Mouse (Mus musculus): ENCODE results near the gene Vps37b.

DNA sequence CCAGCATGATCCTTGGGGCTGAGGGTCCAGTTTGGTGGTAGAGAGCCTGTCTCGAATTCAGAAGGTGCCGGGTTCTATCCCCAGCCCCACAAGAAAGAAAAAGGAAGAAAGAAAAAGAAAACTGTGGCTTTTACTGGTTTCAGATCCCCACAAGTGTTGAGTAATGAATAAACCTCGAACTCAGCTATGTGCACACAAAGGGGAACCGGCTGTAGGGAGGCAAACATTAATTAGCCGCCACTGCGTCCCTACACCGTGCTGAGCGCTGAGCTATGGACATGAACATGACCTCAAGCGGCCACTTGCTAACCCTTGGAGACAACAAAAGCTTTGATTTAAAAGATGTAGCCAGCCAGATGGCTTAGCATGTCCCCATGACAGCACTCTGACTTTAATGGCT, 6.9 kb downstream of the Vps37b start:
- TF ChIP-seq CTCF (IDR thresholded peaks at IDR 0.05; ENCODE audit: low read depth): no peak
- TF ChIP-seq EP300 (IDR thresholded peaks at IDR 0.05; ENCODE audit: low read depth): no peak
